Mouse (Mus musculus) olfactory bulb, adult 2 months (tissue): ENCODE measurements at regions not wholly inside any gene's neighbourhood (a gene's known extent, or its start where the extent isn't known, plus 50 kb on each side); places are given as distances from the start of the nearest gene placed in this dataset.

Source experiments
- CTCF ChIP-seq: fragments of 200-500 bp; IDR thresholded peaks from 2 replicates; pipeline ENCODE4 v1.5.1; 2012; ENCODE audit warnings: low read depth, mild to moderate bottlenecking, low read length, moderate library complexity; ENCODE audit not compliant: insufficient read depth
- POLR2A ChIP-seq: fragments of 200-500 bp; IDR thresholded peaks from 2 replicates; pipeline ENCODE4 v1.6.1; 2012; ENCODE audit warnings: mild to moderate bottlenecking, low read depth, low read length, moderate library complexity; ENCODE audit not compliant: insufficient read depth

GRCm38 (mm10) chr12:54568078-54568931 is 88.1 kb downstream of the Sptssa start:
- TF ChIP-seq CTCF (no peak), POLR2A (no peak)
